Mouse (Mus musculus): ENCODE results near the gene Cbx8. TPM values are rescaled to one million over a fixed set of nuclear protein-coding genes. Genes with fewer than 3 reads are reported as not detected.

The Cbx8 gene
- polyA plus RNA-seq, 1 experiment, result 7.4 TPM

GRCm38 (mm10) chr11:119022068-119022894, 18.5 kb downstream of the Cbx8 start:
- Histone ChIP-seq H3K27ac (ENCODE audit: control insufficient read depth, insufficient read depth, low read depth, low read length, poor library complexity) (no peak overlapping the region), H3K4me3 (replicated peaks; ENCODE audit: control insufficient read depth, low read depth, low read length) (peak overlapping the region; percentile 40), H3K4me1 (ENCODE audit: control insufficient read depth, insufficient read depth, low read length) (no peaks in the 10 kb centered on the region)
- WGBS, result 8% methylated on average over 42 of the region's 42 CpGs
- TF ChIP-seq POLR2A (IDR thresholded peaks at IDR 0.05; ENCODE audit: borderline replicate concordance, control insufficient read depth, low read depth, low read length), result no peak
- TF ChIP-seq CTCF (IDR thresholded peaks at IDR 0.05; ENCODE audit: control insufficient read depth, insufficient read depth, low read length), result peak; percentile 19; the same call in 1 of the 2 replicates

GRCm38 (mm10) chr11:119021180-119021579, 19.6 kb downstream of the Cbx8 start:
- Histone ChIP-seq H3K4me3 (replicated peaks; ENCODE audit: control insufficient read depth, low read depth, low read length) (no peak overlapping the region), H3K27ac (ENCODE audit: control insufficient read depth, insufficient read depth, low read depth, low read length, poor library complexity) (no peak overlapping the region), H3K4me1 (ENCODE audit: control insufficient read depth, insufficient read depth, low read length) (no peaks in the 10 kb centered on the region)
- no peak for TF ChIP-seq CTCF (IDR thresholded peaks at IDR 0.05; ENCODE audit: control insufficient read depth, insufficient read depth, low read length)
- TF ChIP-seq POLR2A (IDR thresholded peaks at IDR 0.05; ENCODE audit: borderline replicate concordance, control insufficient read depth, low read depth, low read length), result no peak
- 77% methylated on average over 7 of the region's 7 CpGs for WGBS

- Histone ChIP-seq H3K27ac (ENCODE audit: control insufficient read depth, insufficient read depth, low read depth, low read length, poor library complexity) (no peak overlapping the region), H3K4me3 (replicated peaks; ENCODE audit: control insufficient read depth, low read depth, low read length) (no peak overlapping the region), H3K4me1 (ENCODE audit: control insufficient read depth, insufficient read depth, low read length) (no peaks in the 10 kb centered on the region)
- TF ChIP-seq CTCF (IDR thresholded peaks at IDR 0.05; ENCODE audit: control insufficient read depth, insufficient read depth, low read length) (no peak), POLR2A (IDR thresholded peaks at IDR 0.05; ENCODE audit: borderline replicate concordance, control insufficient read depth, low read depth, low read length) (no peak)
- WGBS, result 90% methylated on average over 7 of the region's 7 CpGs
Measured at GRCm38 (mm10) chr11:119017506-119017905, 23.3 kb downstream of the Cbx8 start.

GRCm38 (mm10) chr11:119014455-119014854, 26.3 kb downstream of the Cbx8 start:
- H3K4me1 ChIP-seq (ENCODE audit: control insufficient read depth, insufficient read depth, low read length), result no peaks in the 10 kb centered on the region
- no peak for TF ChIP-seq CTCF (IDR thresholded peaks at IDR 0.05; ENCODE audit: control insufficient read depth, insufficient read depth, low read length)
- H3K27ac ChIP-seq (ENCODE audit: control insufficient read depth, insufficient read depth, low read depth, low read length, poor library complexity), result no peak overlapping the region
- 77% methylated on average over 7 of the region's 7 CpGs for WGBS
- no peak overlapping the region for H3K4me3 ChIP-seq (replicated peaks; ENCODE audit: control insufficient read depth, low read depth, low read length)

- WGBS, result 61% methylated on average over 21 of the region's 21 CpGs
- no peak overlapping the region for H3K27ac ChIP-seq (ENCODE audit: control insufficient read depth, insufficient read depth, low read depth, low read length, poor library complexity)
- no peak for TF ChIP-seq CTCF (IDR thresholded peaks at IDR 0.05; ENCODE audit: control insufficient read depth, insufficient read depth, low read length)
- TF ChIP-seq POLR2A (IDR thresholded peaks at IDR 0.05; ENCODE audit: borderline replicate concordance, control insufficient read depth, low read depth, low read length), result no peak
- no peaks in the 10 kb centered on the region; the same call in 1 of the 2 replicates for H3K4me1 ChIP-seq (ENCODE audit: control insufficient read depth, insufficient read depth, low read length)
- no peak overlapping the region for H3K4me3 ChIP-seq (replicated peaks; ENCODE audit: control insufficient read depth, low read depth, low read length)
Measured at GRCm38 (mm10) chr11:119007461-119008456, 33.0 kb downstream of the Cbx8 start.

GRCm38 (mm10) chr11:119006462-119006861, 34.3 kb downstream of the Cbx8 start:
- Histone ChIP-seq H3K4me1 (ENCODE audit: control insufficient read depth, insufficient read depth, low read length) (no peaks in the 10 kb centered on the region; the same call in 1 of the 2 replicates), H3K27ac (ENCODE audit: control insufficient read depth, insufficient read depth, low read depth, low read length, poor library complexity) (no peak overlapping the region), H3K4me3 (replicated peaks; ENCODE audit: control insufficient read depth, low read depth, low read length) (no peak overlapping the region)
- WGBS, result 31% methylated on average over 3 of the region's 3 CpGs
- TF ChIP-seq CTCF (IDR thresholded peaks at IDR 0.05; ENCODE audit: control insufficient read depth, insufficient read depth, low read length) (no peak), POLR2A (IDR thresholded peaks at IDR 0.05; ENCODE audit: borderline replicate concordance, control insufficient read depth, low read depth, low read length) (no peak)

GRCm38 (mm10) chr11:119005547-119006275, 35.1 kb downstream of the Cbx8 start:
- TF ChIP-seq CTCF (IDR thresholded peaks at IDR 0.05; ENCODE audit: control insufficient read depth, insufficient read depth, low read length) (no peak), POLR2A (IDR thresholded peaks at IDR 0.05; ENCODE audit: borderline replicate concordance, control insufficient read depth, low read depth, low read length) (no peak)
- WGBS, result 6% methylated on average over 10 of the region's 10 CpGs
- H3K4me3 ChIP-seq (replicated peaks; ENCODE audit: control insufficient read depth, low read depth, low read length), result no peak overlapping the region
- H3K4me1 ChIP-seq (ENCODE audit: control insufficient read depth, insufficient read depth, low read length), result no peaks in the 10 kb centered on the region; the same call in 1 of the 2 replicates
- H3K27ac ChIP-seq (ENCODE audit: control insufficient read depth, insufficient read depth, low read depth, low read length, poor library complexity), result no peak overlapping the region

Measured in bone marrow, adult 2 months (tissue).